Mouse (Mus musculus) hindbrain, embryonic 12.5 days (tissue): Measurements from ENCODE around the gene Pitpnm2. TPM values are rescaled to one million over a fixed set of nuclear protein-coding genes. Genes with fewer than 3 reads are reported as not detected.

Experiments
- ATAC-seq: fragments of 200-750 bp; cut with Nextera tagmentation; 2 replicates; pipeline ENCODE4 v1.8.0; 2017; ENCODE audit warnings: moderate TSS enrichment; ENCODE audit not compliant: low FRiP score
- H3K27ac ChIP-seq: fragments of 300-500 bp; sonication (generic); 2 replicates; pipeline ENCODE4 v1.5.1; 2016; ENCODE audit warnings: mild to moderate bottlenecking
- H3K27me3 ChIP-seq: fragments of 300-500 bp; sonication (generic); 2 replicates; pipeline ENCODE4 v1.6.1; 2016; ENCODE audit warnings: mild to moderate bottlenecking
- H3K36me3 ChIP-seq: fragments of 300-500 bp; sonication (generic); 2 replicates; pipeline ENCODE4 v1.6.1; 2016; ENCODE audit warnings: mild to moderate bottlenecking
- H3K4me1 ChIP-seq: fragments of 300-500 bp; sonication (generic); 2 replicates; pipeline ENCODE4 v1.6.1; 2016
- H3K4me2 ChIP-seq: fragments of 300-500 bp; sonication (generic); replicated peaks from 2 replicates; pipeline ENCODE4 v1.6.1; 2016; ENCODE audit warnings: mild to moderate bottlenecking
- H3K4me3 ChIP-seq: fragments of 300-500 bp; sonication (generic); 2 replicates; pipeline ENCODE4 v1.5.1; 2016; ENCODE audit warnings: mild to moderate bottlenecking
- H3K9ac ChIP-seq: fragments of 300-500 bp; sonication (generic); 2 replicates; pipeline ENCODE4 v1.6.1; 2016; ENCODE audit warnings: mild to moderate bottlenecking, moderate library complexity
- H3K9me3 ChIP-seq: fragments of 300-500 bp; sonication (generic); replicated peaks from 2 replicates; pipeline ENCODE4 v1.6.1; 2016; ENCODE audit warnings: mild to moderate bottlenecking
- WGBS: fragments of 180-500 bp; shearing (Covaris S2); methylation state at CpG from one replicate; pipeline ENCODE4 v1.1.7; 2016; 5-methylcytosine and 5-hydroxymethylcytosine counted together
- polyA plus RNA-seq: library from polyadenylated mRNA; unstranded; fragments of >200 nt; fragmentation: Nextera tagmentation; extraction: Ambion mirVana; gene quantifications from 2 replicates; pipeline ENCODE4 v1.2.1, GENCODE M21; 2016

Pitpnm2 gene
- polyA plus RNA-seq, 1 experiment from 2014 or later: 7.0 TPM

DNA sequence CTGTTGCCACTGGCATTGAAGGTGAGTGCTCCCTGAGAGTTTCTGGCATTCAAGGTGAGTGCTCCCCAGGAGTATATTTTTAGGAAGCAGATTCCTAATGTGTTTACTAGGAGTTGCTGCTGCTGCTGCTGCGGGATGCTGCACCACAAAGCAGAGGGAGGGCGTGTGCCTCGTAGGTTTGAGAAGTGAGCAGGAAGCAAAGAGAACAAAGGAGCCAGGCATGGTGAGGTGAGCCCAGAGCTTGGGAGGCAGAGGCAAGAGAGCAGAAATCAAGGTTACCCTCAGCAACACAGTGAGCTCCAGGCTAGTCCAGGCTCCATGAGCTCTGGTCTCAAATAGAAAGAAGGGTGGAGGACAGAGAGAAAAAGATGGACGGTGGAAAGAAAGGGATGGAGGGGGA is 13.7 kb upstream of the Pitpnm2 start:
- WGBS: 76% methylated on average over 4 of the region's 4 CpGs
- no peaks in the 10 kb centered on the region for H3K4me1 ChIP-seq
- no peak for ATAC-seq
- H3K9ac ChIP-seq: no peak overlapping the region
- H3K4me2 ChIP-seq: no peak overlapping the region
- no peak overlapping the region for H3K4me3 ChIP-seq
- peaks cover 71% of the 10 kb centered on the region for H3K36me3 ChIP-seq
- no peaks in the 10 kb centered on the region for H3K27me3 ChIP-seq
- no peaks in the 10 kb centered on the region for H3K9me3 ChIP-seq
- no peak overlapping the region for H3K27ac ChIP-seq

DNA sequence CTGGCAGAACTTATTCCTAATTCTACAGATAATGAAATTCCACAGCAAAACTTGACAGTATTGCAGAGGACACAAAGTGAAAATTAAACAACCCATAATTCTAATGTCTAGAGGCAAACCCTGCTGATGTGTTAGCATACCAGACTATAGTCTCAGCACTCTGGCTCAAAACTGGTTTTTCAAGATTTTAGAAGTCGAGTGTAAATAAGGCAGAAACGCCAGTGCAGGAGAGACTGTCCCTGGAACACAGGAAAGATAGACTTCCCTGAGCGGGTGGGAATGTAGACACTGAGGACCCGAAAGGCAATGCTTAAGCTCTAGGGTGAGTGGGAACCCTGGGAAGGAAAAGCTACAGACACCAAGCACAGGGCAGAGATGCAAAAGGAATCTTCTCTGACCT is 12.5 kb upstream of the Pitpnm2 start:
- H3K36me3 ChIP-seq: peaks cover 82% of the 10 kb centered on the region
- 80% methylated on average over 4 of the region's 4 CpGs for WGBS
- H3K27ac ChIP-seq: no peak overlapping the region
- no peaks in the 10 kb centered on the region for H3K27me3 ChIP-seq
- H3K4me3 ChIP-seq: no peak overlapping the region
- no peak overlapping the region for H3K9ac ChIP-seq
- no peak for ATAC-seq
- no peak overlapping the region for H3K4me2 ChIP-seq
- no peaks in the 10 kb centered on the region for H3K9me3 ChIP-seq
- H3K4me1 ChIP-seq: no peaks in the 10 kb centered on the region

DNA sequence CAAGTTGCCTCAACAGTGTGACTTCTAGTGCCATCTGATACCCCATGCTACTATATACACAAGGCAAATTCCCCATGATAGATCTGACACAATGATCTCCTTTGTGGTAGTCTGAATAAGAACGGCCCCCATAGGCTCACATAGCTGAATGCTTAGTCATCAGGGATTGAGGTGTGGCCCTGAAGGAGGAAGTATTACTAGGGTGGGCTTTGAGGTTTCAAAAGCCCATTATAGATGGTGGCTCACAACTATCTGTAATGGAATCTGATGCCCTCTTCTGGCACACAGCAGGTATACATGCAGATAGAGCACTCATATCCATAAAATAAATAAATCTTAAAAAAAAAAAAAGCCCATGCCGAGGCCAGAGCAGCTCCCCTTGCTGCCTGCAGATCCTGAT is 9.6 kb upstream of the Pitpnm2 start:
- Histone ChIP-seq H3K4me3 (no peak overlapping the region), H3K9ac (no peak overlapping the region), H3K27me3 (no peaks in the 10 kb centered on the region), H3K27ac (no peak overlapping the region), H3K36me3 (peaks cover 75% of the 10 kb centered on the region), H3K4me1 (no peaks in the 10 kb centered on the region), H3K4me2 (no peak overlapping the region), H3K9me3 (no peaks in the 10 kb centered on the region)
- WGBS: 73% methylated on average over 2 of the region's 2 CpGs
- no peak for ATAC-seq

DNA sequence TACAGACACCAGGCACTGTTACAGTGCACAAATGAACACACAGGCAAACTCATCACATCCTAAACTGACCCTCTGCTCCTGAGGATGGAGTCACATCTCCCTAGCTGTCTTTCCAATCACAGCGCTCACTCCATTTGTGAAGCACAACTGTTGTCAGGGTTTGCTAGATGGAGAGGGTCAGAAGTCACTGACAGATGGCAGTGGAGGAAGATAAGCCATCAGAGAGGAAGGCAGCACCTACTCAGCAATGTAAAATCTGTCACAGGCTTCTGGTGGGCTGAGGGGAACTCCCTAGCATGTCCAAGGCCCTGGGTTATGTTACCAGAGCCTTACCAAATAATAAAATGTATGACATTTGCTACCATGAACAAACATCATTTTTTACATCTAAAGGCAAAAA is 8.5 kb upstream of the Pitpnm2 start:
- Histone ChIP-seq H3K36me3 (peaks cover 76% of the 10 kb centered on the region), H3K9ac (no peak overlapping the region), H3K4me2 (no peak overlapping the region), H3K9me3 (no peaks in the 10 kb centered on the region), H3K4me1 (no peaks in the 10 kb centered on the region), H3K4me3 (no peak overlapping the region), H3K27me3 (no peaks in the 10 kb centered on the region), H3K27ac (no peak overlapping the region)
- no peak for ATAC-seq
- 90% methylated on average over 1 of the region's 1 CpGs for WGBS

DNA sequence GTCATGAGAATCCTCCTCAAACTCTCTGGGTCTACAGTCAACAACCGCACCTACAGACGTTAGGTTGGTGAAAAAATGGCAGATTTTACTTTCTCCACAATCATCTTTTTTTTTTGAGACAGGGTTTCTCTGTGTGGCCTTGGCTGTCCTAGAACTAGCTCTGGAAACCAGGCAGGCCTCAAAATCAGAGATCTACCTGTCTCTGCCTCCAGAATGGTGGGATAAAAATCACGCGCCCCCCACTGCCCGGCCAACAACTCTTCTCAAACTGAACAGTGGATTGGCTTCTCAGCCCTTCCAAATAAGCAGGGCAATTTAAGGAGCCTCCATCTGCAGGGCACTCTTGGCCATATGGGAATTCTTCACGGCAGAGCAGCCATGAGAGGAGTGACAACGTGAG is 5.6 kb upstream of the Pitpnm2 start:
- Histone ChIP-seq H3K9me3 (no peaks in the 10 kb centered on the region), H3K27ac (no peak overlapping the region), H3K36me3 (peaks cover 53% of the 10 kb centered on the region), H3K27me3 (no peaks in the 10 kb centered on the region), H3K4me1 (peaks cover 7% of the 10 kb centered on the region; the same call in 1 of the 2 replicates), H3K4me3 (no peak overlapping the region), H3K9ac (no peak overlapping the region), H3K4me2 (no peak overlapping the region)
- ATAC-seq: no peak
- 90% methylated on average over 7 of the region's 7 CpGs for WGBS

DNA sequence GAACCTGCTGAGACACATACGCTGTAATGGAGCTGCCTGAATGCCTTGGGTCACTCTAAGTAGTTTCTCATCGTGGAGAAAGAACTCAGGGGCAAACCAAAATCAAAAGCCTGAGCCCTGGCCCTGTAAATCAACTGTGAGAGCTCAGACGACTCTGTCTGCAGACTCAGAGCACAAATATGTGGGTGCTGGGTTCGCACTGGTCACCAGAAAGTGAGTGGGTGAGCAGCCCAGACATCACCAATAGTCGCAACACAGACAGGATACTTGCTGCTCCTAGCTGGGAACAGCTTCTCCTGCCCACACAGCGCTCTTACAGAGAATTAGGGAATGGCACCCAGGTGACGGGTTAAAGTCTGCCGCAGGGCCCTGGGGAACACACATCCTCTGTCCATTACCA is 4.0 kb upstream of the Pitpnm2 start:
- Histone ChIP-seq H3K9me3 (no peaks in the 10 kb centered on the region), H3K27ac (no peak overlapping the region), H3K27me3 (no peaks in the 10 kb centered on the region), H3K4me3 (no peak overlapping the region), H3K9ac (no peak overlapping the region), H3K4me1 (peaks cover 12% of the 10 kb centered on the region), H3K4me2 (no peak overlapping the region), H3K36me3 (peaks cover 37% of the 10 kb centered on the region)
- WGBS: 89% methylated on average over 8 of the region's 8 CpGs
- no peak for ATAC-seq

DNA sequence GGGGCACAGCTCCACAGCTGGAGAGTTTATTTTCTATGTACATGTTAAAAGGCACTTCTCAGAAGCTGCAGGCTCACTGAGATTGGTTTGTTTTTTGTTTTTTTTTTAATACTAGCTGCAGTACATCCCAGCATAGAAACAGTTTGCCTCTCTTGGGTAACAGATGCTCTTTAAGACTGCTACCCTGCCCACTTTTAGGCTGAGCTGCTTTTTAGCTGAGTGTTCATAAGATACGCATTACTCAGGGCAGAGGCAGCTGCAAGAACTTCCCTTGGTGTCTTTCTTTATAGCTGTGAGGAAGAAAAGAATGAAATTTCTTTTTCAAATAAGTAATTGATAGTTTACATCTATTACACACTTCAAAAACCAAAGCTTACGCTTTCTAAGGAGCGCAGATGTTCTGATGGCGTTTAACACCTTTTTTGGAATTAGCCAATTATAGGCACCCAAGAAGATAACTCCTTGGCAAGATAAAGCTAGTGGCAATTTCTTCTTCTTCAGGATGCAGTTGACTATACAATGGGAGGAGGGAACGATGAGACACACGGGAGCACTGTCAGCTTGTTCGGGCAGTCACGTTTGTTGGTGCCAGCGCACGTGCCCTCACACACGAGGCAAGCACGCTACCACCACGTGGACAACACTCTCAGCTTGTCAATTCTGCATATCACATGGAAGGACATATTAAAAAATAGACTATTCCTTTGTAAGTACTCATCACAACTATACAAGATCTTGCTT is 3.2 kb upstream of the Pitpnm2 start:
- Histone ChIP-seq H3K27me3 (no peaks in the 10 kb centered on the region), H3K4me1 (peaks cover 20% of the 10 kb centered on the region), H3K36me3 (peaks cover 29% of the 10 kb centered on the region), H3K9ac (no peak overlapping the region), H3K9me3 (no peaks in the 10 kb centered on the region), H3K4me2 (no peak overlapping the region), H3K4me3 (no peak overlapping the region), H3K27ac (no peak overlapping the region)
- WGBS: 93% methylated on average over 13 of the region's 13 CpGs
- no peak for ATAC-seq

DNA sequence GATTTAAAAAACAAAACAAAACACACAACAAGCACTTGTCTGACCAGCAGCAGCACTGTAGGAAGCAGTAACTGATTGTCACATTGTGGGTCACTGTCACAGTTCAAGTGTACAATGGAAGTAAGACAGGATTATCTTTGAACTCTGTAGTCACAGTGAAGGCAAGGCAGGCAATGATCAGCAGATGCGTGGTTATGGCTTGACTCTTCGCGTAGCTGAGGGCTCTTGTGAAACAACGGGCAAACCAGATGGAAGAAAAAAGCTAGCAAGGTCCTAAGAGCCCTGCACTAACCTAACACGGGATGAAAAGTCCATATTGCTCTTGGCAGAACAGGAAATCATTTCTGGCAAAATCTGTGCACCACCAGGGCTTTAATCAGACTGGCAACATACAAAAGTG is 1.5 kb upstream of the Pitpnm2 start:
- H3K27ac ChIP-seq: no peak overlapping the region
- H3K4me2 ChIP-seq: no peak overlapping the region
- H3K36me3 ChIP-seq: peaks cover 13% of the 10 kb centered on the region; the same call in 1 of the 2 replicates
- H3K4me1 ChIP-seq: peaks cover 24% of the 10 kb centered on the region
- 83% methylated on average over 5 of the region's 5 CpGs for WGBS
- H3K27me3 ChIP-seq: no peaks in the 10 kb centered on the region
- H3K9ac ChIP-seq: no peak overlapping the region
- ATAC-seq: no peak
- no peaks in the 10 kb centered on the region for H3K9me3 ChIP-seq
- no peak overlapping the region for H3K4me3 ChIP-seq

DNA sequence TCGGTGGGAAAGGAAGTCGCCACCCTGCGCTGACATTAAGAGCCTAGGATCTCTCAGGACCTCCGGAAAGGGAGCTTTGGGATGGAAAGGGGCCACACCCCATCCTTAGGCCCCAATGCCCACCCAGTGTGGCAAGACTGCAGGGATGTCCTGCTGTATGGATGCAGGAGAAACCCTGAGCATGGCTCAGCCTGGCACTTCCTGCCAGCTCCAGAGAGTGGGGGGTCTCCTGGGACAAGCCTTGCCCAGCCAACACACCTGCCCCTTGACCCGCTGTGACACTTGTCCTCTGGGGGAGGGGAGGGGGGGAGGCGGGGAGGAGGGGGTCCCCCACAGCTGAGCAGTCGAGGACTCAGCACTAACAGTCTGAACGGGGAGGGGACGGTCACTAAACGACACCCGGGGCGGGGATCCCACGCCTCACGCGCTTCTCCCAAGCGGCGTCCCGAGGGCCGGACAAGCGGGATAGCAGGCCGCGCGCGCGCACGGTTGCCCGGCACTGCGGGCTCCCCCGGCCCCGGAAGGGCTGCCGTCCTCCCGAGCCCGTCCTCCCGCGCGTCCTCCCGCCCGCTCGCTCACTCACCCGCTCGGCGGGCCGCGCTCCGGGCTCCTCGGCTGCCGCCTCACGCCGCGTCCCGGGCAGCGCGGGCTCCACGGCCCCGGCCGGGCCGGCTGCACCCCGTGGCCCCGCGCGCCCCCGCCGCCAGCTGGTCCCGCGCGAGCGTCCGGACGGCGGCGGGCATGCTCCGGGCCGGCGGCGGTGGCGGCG is 531 bp downstream of the Pitpnm2 start:
- H3K27me3 ChIP-seq: no peaks in the 10 kb centered on the region
- peaks cover 13% of the 10 kb centered on the region; the same call in 1 of the 2 replicates for H3K36me3 ChIP-seq
- peak; percentile 69 for ATAC-seq
- peaks cover 24% of the 10 kb centered on the region for H3K4me1 ChIP-seq
- H3K4me2 ChIP-seq: peak overlapping the region; percentile 70
- WGBS: under 1% methylated on average over 33 of the region's 77 CpGs
- peak overlapping the region; percentile 71 for H3K4me3 ChIP-seq
- peak overlapping the region; percentile 77 for H3K27ac ChIP-seq
- peak overlapping the region; percentile 88 for H3K9ac ChIP-seq
- no peaks in the 10 kb centered on the region for H3K9me3 ChIP-seq

DNA sequence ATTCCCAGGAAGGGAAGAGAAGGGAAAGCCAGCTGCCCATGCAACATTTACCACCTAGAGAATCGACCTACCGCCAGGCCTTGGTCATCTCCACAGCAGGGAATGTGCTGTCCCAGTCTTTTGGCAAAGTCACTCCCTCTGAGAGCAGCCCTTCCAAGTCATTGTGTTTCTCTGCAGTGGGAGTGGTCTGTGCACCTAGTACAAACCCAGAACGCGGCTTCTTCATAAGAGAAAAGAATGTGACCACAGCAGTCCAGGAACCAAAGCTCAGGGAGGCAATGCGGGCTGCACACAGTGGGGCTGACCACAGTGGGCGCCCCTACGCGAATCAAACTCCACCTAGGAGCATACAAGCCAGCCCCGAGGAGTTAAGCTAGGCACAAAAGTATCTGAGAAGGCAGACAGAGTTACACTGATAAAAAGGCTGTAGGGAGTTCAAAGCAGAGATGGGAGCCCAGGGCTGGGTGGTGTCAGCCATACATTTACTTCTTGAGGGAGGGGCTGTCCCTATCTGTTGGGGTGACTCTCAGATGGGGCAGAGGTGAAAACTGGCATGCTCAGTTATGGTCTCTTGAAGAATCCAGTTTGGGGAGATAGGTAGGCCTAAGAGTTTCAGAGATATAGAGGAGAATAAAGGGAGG is 1.5 kb downstream of the Pitpnm2 start:
- Histone ChIP-seq H3K27ac (no peak overlapping the region), H3K4me2 (peak overlapping the region; percentile 70), H3K4me3 (0 out of 2 replicates have a peak overlapping the region, but pooled peaks have one; percentile 71), H3K9ac (no peak overlapping the region), H3K27me3 (no peaks in the 10 kb centered on the region), H3K4me1 (peaks cover 24% of the 10 kb centered on the region), H3K36me3 (0 out of 2 replicates have a peak, but pooled peaks cover 6% of the 10 kb centered on the region), H3K9me3 (no peaks in the 10 kb centered on the region)
- 14% methylated on average over 9 of the region's 9 CpGs for WGBS
- ATAC-seq: no peak

DNA sequence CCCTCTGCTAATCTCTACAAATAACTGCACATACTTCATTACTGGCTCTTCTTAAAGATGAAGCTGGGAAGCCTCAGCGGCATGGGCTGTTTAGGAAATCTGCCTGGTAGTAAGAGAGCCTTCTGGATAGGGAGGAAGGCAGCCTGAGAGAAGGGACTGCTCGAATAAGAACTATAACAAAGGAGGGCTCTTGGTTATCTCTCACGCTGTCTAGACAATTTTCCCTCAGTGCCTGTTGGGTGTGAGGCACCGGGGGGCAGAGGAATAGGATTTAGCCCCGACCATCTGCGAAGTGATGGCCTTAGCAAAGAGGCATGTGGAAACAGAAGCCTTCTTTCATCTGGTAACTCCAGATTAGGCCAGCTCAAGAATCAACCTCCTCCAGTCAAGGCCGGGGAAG is 2.3 kb downstream of the Pitpnm2 start:
- no peaks in the 10 kb centered on the region for H3K9me3 ChIP-seq
- H3K9ac ChIP-seq: no peak overlapping the region
- H3K4me3 ChIP-seq: no peak overlapping the region
- no peaks in the 10 kb centered on the region for H3K27me3 ChIP-seq
- no peak for ATAC-seq
- no peak overlapping the region for H3K27ac ChIP-seq
- no peak overlapping the region for H3K4me2 ChIP-seq
- WGBS: 40% methylated on average over 7 of the region's 7 CpGs
- 0 out of 2 replicates have a peak, but pooled peaks cover 6% of the 10 kb centered on the region for H3K36me3 ChIP-seq
- H3K4me1 ChIP-seq: peaks cover 27% of the 10 kb centered on the region

DNA sequence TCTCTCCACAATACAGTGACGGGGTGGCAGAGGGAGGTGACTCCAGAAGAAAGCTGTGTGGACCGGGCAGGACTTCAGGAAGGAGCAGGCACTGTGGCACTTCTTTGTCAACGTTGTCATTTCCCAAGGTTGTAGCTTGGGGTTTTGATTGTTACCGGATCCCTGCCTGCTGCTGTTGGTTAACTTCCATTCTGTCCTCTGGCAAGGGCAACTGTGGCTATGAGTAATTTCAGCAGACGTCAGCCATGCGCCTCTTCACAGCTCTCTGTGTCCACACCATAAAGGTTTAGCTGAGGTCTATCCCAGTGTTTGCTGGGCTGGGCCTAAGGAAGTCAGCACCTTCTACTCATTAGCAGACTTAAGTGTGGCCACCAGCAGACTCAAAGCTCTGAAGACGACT is 4.7 kb downstream of the Pitpnm2 start:
- 94% methylated on average over 7 of the region's 7 CpGs for WGBS
- Histone ChIP-seq H3K4me1 (peaks cover 40% of the 10 kb centered on the region), H3K4me2 (no peak overlapping the region), H3K27me3 (no peaks in the 10 kb centered on the region), H3K9ac (no peak overlapping the region), H3K27ac (no peak overlapping the region), H3K4me3 (no peak overlapping the region), H3K36me3 (0 out of 2 replicates have a peak, but pooled peaks cover 6% of the 10 kb centered on the region), H3K9me3 (no peaks in the 10 kb centered on the region)
- ATAC-seq: no peak
